21 mouse cellular contexts compared by ENCODE assay signal in genomic region chr3:95210585-95210984, GRCm38 (mm10). TPM values are rescaled to one million over a fixed set of nuclear protein-coding genes. Genes with fewer than 3 reads are reported as not detected.
A peak's percentile ranks its signal among the peaks of the same experiment; 100 is the strongest.
DNase-seq lines count a peak whose midpoint lies in the region; ATAC-seq and TF ChIP-seq lines count a peak whose summit lies in the region.
"Had no signal": no experiment of that assay in that cellular context is flagged by ENCODE, and none has a peak within 500 bp of the region (broad histone marks: within the 10 kb centered on the region; RNA-seq: fewer than 3 reads in every experiment).

No protein-coding gene starts in this region.

- peak; percentile 32 for ATAC-seq in CD4-positive, CD25-positive, alpha-beta regulatory T cell, adult 4 months
- no peak for ATAC-seq in kidney, embryonic 14.5 days (ENCODE audit: low FRiP score, low TSS enrichment)
- ATAC-seq: activated CD4-positive, CD25-positive, alpha-beta regulatory T cell, adult 4 months; forebrain, embryonic 13.5 days; forebrain, postnatal 0 days; Patski had no signal

- H3K27me3 ChIP-seq in thymus, adult 2 months (ENCODE audit: control insufficient read depth, insufficient read depth, low read length): no peaks in the 10 kb centered on the region
- H3K27me3 ChIP-seq in kidney, embryonic 14.5 days (ENCODE audit: control insufficient read depth, insufficient read depth, low read length): no peaks in the 10 kb centered on the region
- H3K27me3 ChIP-seq in midbrain, embryonic 10.5 days (ENCODE audit: low read depth, poor library complexity, severe bottlenecking): no peaks in the 10 kb centered on the region
- H3K27me3 ChIP-seq: forebrain, embryonic 13.5 days; heart, embryonic 15.5 days; hindbrain, embryonic 15.5 days; Patski had no signal

- H3K27ac ChIP-seq in thymus, adult 2 months (ENCODE audit: control insufficient read depth, insufficient read depth, low read length): no peak overlapping the region
- no peak overlapping the region for H3K27ac ChIP-seq in kidney, embryonic 14.5 days (ENCODE audit: low read depth, low read length)
- no peak overlapping the region for H3K27ac ChIP-seq in midbrain, embryonic 10.5 days (replicated peaks)
- H3K27ac ChIP-seq: embryonic facial prominence, embryonic 10.5 days; forebrain, embryonic 13.5 days; heart, adult 2 months; heart, embryonic 15.5 days; hindbrain, embryonic 10.5 days; hindbrain, embryonic 15.5 days had no signal

- H3K9me3 ChIP-seq in kidney, embryonic 14.5 days (ENCODE audit: control insufficient read depth, low read length): no peaks in the 10 kb centered on the region
- no peaks in the 10 kb centered on the region for H3K9me3 ChIP-seq in midbrain, embryonic 10.5 days (replicated peaks)
- H3K9me3 ChIP-seq: embryonic facial prominence, embryonic 10.5 days; forebrain, embryonic 13.5 days; heart, embryonic 15.5 days; hindbrain, embryonic 10.5 days; hindbrain, embryonic 15.5 days had no signal

- TF ChIP-seq POLR2A in thymus, adult 2 months (IDR thresholded peaks at IDR 0.05; ENCODE audit: control insufficient read depth, extremely low read depth, insufficient read depth, low read length, poor library complexity): no peak

- DNase-seq in CD4-positive helper T cell, adult 2 months (ENCODE audit: low read depth, low spot score): peak; percentile 68
- peak; percentile 53 for DNase-seq in thymus, adult 2 months
- DNase-seq in thymus, postnatal 25 days: peak; percentile 59
- no peak for DNase-seq in frontal cortex, adult 2 months (ENCODE audit: extremely low spot score in 1 of 2, low spot score in 1 of 2)
- DNase-seq in midbrain, embryonic 10.5 days (ENCODE audit: low spot score): no peak
- DNase-seq: adrenal gland, postnatal 14 days; cerebellum, adult 11-12 months; cerebellum, adult 9-10 months; cerebellum, postnatal 25 days; forebrain, postnatal 0 days; heart, adult 2 months had no signal

- H3K4me1 ChIP-seq in thymus, adult 2 months (replicated peaks; ENCODE audit: control insufficient read depth, insufficient read depth, low read length): peaks cover 8% of the 10 kb centered on the region
- no peaks in the 10 kb centered on the region for H3K4me1 ChIP-seq in kidney, embryonic 14.5 days (ENCODE audit: control insufficient read depth, insufficient read depth, low read length)
- H3K4me1 ChIP-seq in midbrain, embryonic 10.5 days: no peaks in the 10 kb centered on the region
- H3K4me1 ChIP-seq: embryonic facial prominence, embryonic 10.5 days; forebrain, embryonic 13.5 days; heart, embryonic 15.5 days; hindbrain, embryonic 10.5 days; hindbrain, embryonic 15.5 days had no signal

- peaks cover 26% of the 10 kb centered on the region for H3K36me3 ChIP-seq in thymus, adult 2 months (ENCODE audit: control insufficient read depth, insufficient read depth, low read length)
- H3K36me3 ChIP-seq in kidney, embryonic 14.5 days (ENCODE audit: control insufficient read depth, insufficient read depth, low read length): peaks cover 43% of the 10 kb centered on the region
- H3K36me3 ChIP-seq in midbrain, embryonic 10.5 days: peaks cover 83% of the 10 kb centered on the region

- 0% methylated on average over 2 of the region's 2 CpGs for WGBS in thymus, adult 2 months
- WGBS in kidney, embryonic 14.5 days: 87% methylated on average over 2 of the region's 2 CpGs
- 87% methylated on average over 2 of the region's 2 CpGs for WGBS in midbrain, embryonic 10.5 days

- H3K9ac ChIP-seq in kidney, embryonic 14.5 days (ENCODE audit: low read depth, low read length): no peak overlapping the region
- H3K9ac ChIP-seq: forebrain, embryonic 13.5 days; forebrain, postnatal 0 days; heart, embryonic 15.5 days; hindbrain, embryonic 15.5 days had no signal

- TF ChIP-seq CTCF in thymus, adult 2 months (IDR thresholded peaks at IDR 0.05; ENCODE audit: borderline replicate concordance, control insufficient read depth, extremely low read depth, insufficient read depth, low read length, poor library complexity): no peak

- no peak overlapping the region for H3K4me2 ChIP-seq in kidney, embryonic 14.5 days (replicated peaks; ENCODE audit: low read depth, low read length)
- H3K4me2 ChIP-seq: forebrain, embryonic 13.5 days; heart, embryonic 11.5 days; heart, embryonic 15.5 days; hindbrain, embryonic 15.5 days had no signal

- no peak overlapping the region for H3K4me3 ChIP-seq in thymus, adult 2 months (ENCODE audit: control insufficient read depth, insufficient read depth, low read length)
- H3K4me3 ChIP-seq in kidney, embryonic 14.5 days (ENCODE audit: low read length): no peak overlapping the region
- H3K4me3 ChIP-seq in midbrain, embryonic 10.5 days: no peak overlapping the region
- H3K4me3 ChIP-seq: embryonic facial prominence, embryonic 10.5 days; forebrain, embryonic 13.5 days; heart, adult 2 months; heart, embryonic 15.5 days; hindbrain, embryonic 10.5 days; hindbrain, embryonic 15.5 days had no signal

RNA-seq across cellular contexts. Expression of gene Gabpb2, which starts 7.1 kb away (rescaled TPM):
- polyA plus RNA-seq in CD4-positive, CD25-positive, alpha-beta regulatory T cell, adult 4 months (2017; shearing (Covaris generic)): 10 to 100 TPM; 31.0 to 37.1 TPM
- 39.7 and 41.7 TPM in 2 replicates for polyA plus RNA-seq in thymus, adult 2 months (2012; rRNA removed)
- polyA plus RNA-seq in frontal cortex, adult 2 months (2012; rRNA removed): 15.8 and 17.9 TPM in 2 replicates
- polyA plus RNA-seq in kidney, embryonic 14.5 days (2014; fragmentation: Nextera tagmentation; extraction: Ambion mirVana): 9.7 and 15.4 TPM in 2 replicates
- 10.6 and 11.3 TPM in 2 replicates for polyA plus RNA-seq in midbrain, embryonic 10.5 days (2016; fragmentation: Nextera tagmentation; extraction: Ambion mirVana)

RNA-seq across cellular contexts. Expression of gene Cdc42se1, which starts 17.9 kb away (rescaled TPM):
- 100 to 1,000 TPM; 218 to 256 TPM for polyA plus RNA-seq in CD4-positive, CD25-positive, alpha-beta regulatory T cell, adult 4 months (2017; shearing (Covaris generic))
- polyA plus RNA-seq in thymus, adult 2 months (2012; rRNA removed): 137 and 156 TPM in 2 replicates
- polyA plus RNA-seq in frontal cortex, adult 2 months (2012; rRNA removed): 62.5 and 63.5 TPM in 2 replicates
- 109 and 113 TPM in 2 replicates for polyA plus RNA-seq in kidney, embryonic 14.5 days (2014; fragmentation: Nextera tagmentation; extraction: Ambion mirVana)
- 92.5 and 92.7 TPM in 2 replicates for polyA plus RNA-seq in midbrain, embryonic 10.5 days (2016; fragmentation: Nextera tagmentation; extraction: Ambion mirVana)

RNA-seq across cellular contexts. Expression of gene Mllt11, which starts 21.4 kb away (rescaled TPM):
- 10 to 100 TPM; 19.0 to 24.1 TPM for polyA plus RNA-seq in CD4-positive, CD25-positive, alpha-beta regulatory T cell, adult 4 months (2017; shearing (Covaris generic))
- polyA plus RNA-seq in thymus, adult 2 months (2012; rRNA removed): 53.0 and 66.1 TPM in 2 replicates
- polyA plus RNA-seq in frontal cortex, adult 2 months (2012; rRNA removed): 388 and 439 TPM in 2 replicates
- polyA plus RNA-seq in kidney, embryonic 14.5 days (2014; fragmentation: Nextera tagmentation; extraction: Ambion mirVana): 18.5 and 19.1 TPM in 2 replicates
- 41.1 and 72.9 TPM in 2 replicates for polyA plus RNA-seq in midbrain, embryonic 10.5 days (2016; fragmentation: Nextera tagmentation; extraction: Ambion mirVana)

RNA-seq across cellular contexts. Expression of gene Gm128, which starts 30.8 kb away (rescaled TPM):
- polyA plus RNA-seq in CD4-positive, CD25-positive, alpha-beta regulatory T cell, adult 4 months (2017; shearing (Covaris generic)): 1 to 10 TPM in 1 of 2 experiments, under 1 TPM in 1; 0.65 to 1.1 TPM
- polyA plus RNA-seq in thymus, adult 2 months (2012; rRNA removed): 0.30 and 0.33 TPM in 2 replicates
- 0.29 and 0.30 TPM in 2 replicates for polyA plus RNA-seq in frontal cortex, adult 2 months (2012; rRNA removed)
- 0.19 and 0.57 TPM in 2 replicates for polyA plus RNA-seq in kidney, embryonic 14.5 days (2014; fragmentation: Nextera tagmentation; extraction: Ambion mirVana)
- polyA plus RNA-seq in midbrain, embryonic 10.5 days (2016; fragmentation: Nextera tagmentation; extraction: Ambion mirVana): 0.24 and 0.25 TPM in 2 replicates

RNA-seq across cellular contexts. Expression of gene Bnipl, which starts 40.4 kb away (rescaled TPM):
- polyA plus RNA-seq in CD4-positive, CD25-positive, alpha-beta regulatory T cell, adult 4 months (2017; shearing (Covaris generic)): not detected
- polyA plus RNA-seq in thymus, adult 2 months (2012; rRNA removed): 1.3 and 1.6 TPM in 2 replicates
- 0.40 and 0.48 TPM in 2 replicates for polyA plus RNA-seq in frontal cortex, adult 2 months (2012; rRNA removed)
- polyA plus RNA-seq in kidney, embryonic 14.5 days (2014; fragmentation: Nextera tagmentation; extraction: Ambion mirVana): 2.1 and 2.4 TPM in 2 replicates
- 0.09 and 0.32 TPM in 2 replicates for polyA plus RNA-seq in midbrain, embryonic 10.5 days (2016; fragmentation: Nextera tagmentation; extraction: Ambion mirVana)
- polyA plus RNA-seq: activated CD4-positive, CD25-positive, alpha-beta regulatory T cell, adult 4 months; forebrain, embryonic 13.5 days; forebrain, postnatal 0 days; heart, embryonic 11.5 days had no signal

Comparison
In these comparisons a context has a peak if more than half of its experiments do, and no peak if none do; other contexts are left out.
1. DNase-seq: peak in CD4-positive helper T cell, adult 2 months (single experiment), thymus, adult 2 months (single experiment) and thymus, postnatal 25 days (single experiment); none in frontal cortex, adult 2 months (0 of 2) and midbrain, embryonic 10.5 days (single experiment).